In genomic region chr19:28516487-28516886, GRCm38 (mm10) we compare ENCODE assay signal across 18 mouse cellular contexts.
"Had no signal": no experiment of that assay in that cellular context is flagged by ENCODE, and none has a peak within 500 bp of the region (broad histone marks: within the 10 kb centered on the region; RNA-seq: fewer than 3 reads in every experiment).

No protein-coding gene starts in this region.

- H3K27me3 ChIP-seq: kidney, embryonic 15.5 days; midbrain, embryonic 12.5 days; midbrain, embryonic 15.5 days; neural tube, embryonic 12.5 days; neural tube, embryonic 15.5 days had no signal

- H3K4me2 ChIP-seq: kidney, embryonic 15.5 days; liver, embryonic 11.5 days; lung, embryonic 14.5 days; midbrain, embryonic 12.5 days; midbrain, embryonic 15.5 days; neural tube, embryonic 12.5 days; neural tube, embryonic 15.5 days had no signal

- H3K27ac ChIP-seq: kidney, embryonic 15.5 days; left cerebral cortex, adult 2 months; liver, embryonic 14.5 days; macrophage; midbrain, embryonic 12.5 days; midbrain, embryonic 15.5 days; neural tube, embryonic 12.5 days; neural tube, embryonic 15.5 days had no signal

- H3K9ac ChIP-seq: kidney, embryonic 15.5 days; liver, embryonic 14.5 days; liver, postnatal 0 days; lung, embryonic 14.5 days; midbrain, embryonic 12.5 days; midbrain, embryonic 15.5 days; neural tube, embryonic 12.5 days; neural tube, embryonic 15.5 days had no signal

- H3K4me1 ChIP-seq: midbrain, embryonic 15.5 days had no signal

- H3K4me3 ChIP-seq: kidney, embryonic 15.5 days; left cerebral cortex, adult 2 months; midbrain, embryonic 12.5 days; midbrain, embryonic 15.5 days; neural tube, embryonic 12.5 days; neural tube, embryonic 15.5 days had no signal

- DNase-seq: kidney, adult 11 months; kidney, adult 8-10 months; kidney, postnatal 10 days; kidney, postnatal 36 days; layer of hippocampus, postnatal 36 days; liver, postnatal 0 days; lung, embryonic 14.5 days; thymus, postnatal 25 days had no signal

- H3K36me3 ChIP-seq: kidney, embryonic 15.5 days; midbrain, embryonic 12.5 days; midbrain, embryonic 15.5 days; neural tube, embryonic 12.5 days; neural tube, embryonic 15.5 days had no signal

- ATAC-seq: liver, postnatal 0 days; lung, postnatal 0 days; midbrain, embryonic 15.5 days had no signal

- H3K9me3 ChIP-seq: kidney, embryonic 15.5 days; midbrain, embryonic 12.5 days; midbrain, embryonic 15.5 days; neural tube, embryonic 12.5 days; neural tube, embryonic 15.5 days had no signal
